Mouse (Mus musculus) heart, adult 2 months (tissue): ENCODE data around the gene Tnfsf8. TPM values are rescaled to one million over a fixed set of nuclear protein-coding genes. Genes with fewer than 3 reads are reported as not detected.

Source experiments
- DNase-seq, 2 experiments: peaks; one replicate each; pipeline ENCODE4 v3.0.0; 2021
- H3K27ac ChIP-seq: fragments of 200-600 bp; 2 replicates; pipeline ENCODE4 v1.8.1; 2022
- H3K27me3 ChIP-seq: fragments of 200-500 bp; 2 replicates; pipeline ENCODE4 v1.6.1; 2012; ENCODE audit warnings: mild to moderate bottlenecking, low read length, inconsistent platforms, mixed read lengths; ENCODE audit not compliant: control insufficient read depth, insufficient read depth
- H3K36me3 ChIP-seq: fragments of 200-500 bp; 2 replicates; pipeline ENCODE4 v1.6.1; 2012; ENCODE audit warnings: low read length, inconsistent platforms; ENCODE audit not compliant: control insufficient read depth, insufficient read depth
- H3K4me1 ChIP-seq: fragments of 200-500 bp; 2 replicates; pipeline ENCODE4 v1.6.1; 2011; ENCODE audit warnings: low read length; ENCODE audit not compliant: control insufficient read depth, insufficient read depth
- H3K4me3 ChIP-seq: fragments of 200-600 bp; 2 replicates; pipeline ENCODE4 v1.8.1; 2022
- H3K79me2 ChIP-seq: fragments of 200-500 bp; replicated peaks from 2 replicates; pipeline ENCODE4 v1.6.1; 2012; ENCODE audit warnings: mild to moderate bottlenecking, inconsistent platforms, low read length, moderate library complexity, mixed read lengths; ENCODE audit not compliant: control insufficient read depth, insufficient read depth
- H3K9ac ChIP-seq: fragments of 200-500 bp; 2 replicates; pipeline ENCODE4 v1.6.1; 2012; ENCODE audit warnings: low read depth, mild to moderate bottlenecking, control low read depth, inconsistent platforms, low read length, mixed read lengths
- CTCF ChIP-seq: fragments of 200-600 bp; IDR thresholded peaks from 2 replicates; pipeline ENCODE4 v1.8.1; 2022; ENCODE audit warnings: antibody characterized with exemption, mild to moderate bottlenecking, moderate library complexity
- EP300 ChIP-seq: fragments of 200-500 bp; IDR thresholded peaks from 2 replicates; pipeline ENCODE4 v1.6.1; 2011; ENCODE audit warnings: low read depth, low read length, control low read depth; ENCODE audit not compliant: insufficient read depth
- POLR2A ChIP-seq: fragments of 200-500 bp; IDR thresholded peaks from 2 replicates; pipeline ENCODE4 v1.6.1; 2011; ENCODE audit warnings: mild to moderate bottlenecking, low read depth, low read length, control low read depth; ENCODE audit not compliant: insufficient read depth
- WGBS: fragments of 180-500 bp; shearing (Covaris S2); methylation state at CpG from one replicate; pipeline ENCODE4 v1.1.7; 2018; 5-methylcytosine and 5-hydroxymethylcytosine counted together
- intact Hi-C: fragments of 180-260 bp; cut with DNase I; formaldehyde crosslinking; loops from one replicate; pipeline ENCODE4 v1.15.1; 2025
- polyA plus RNA-seq: library from polyadenylated mRNA; depleted of rRNA; stranded (reverse); fragments of >200 nt; gene quantifications from 2 replicates; pipeline ENCODE4 v1.2.3, GENCODE M21; 2012
- total RNA-seq, 2 experiments: library from RNA; stranded (reverse); gene quantifications; 2 replicates each; pipeline ENCODE4 v1.2.3; 2021

Gene Tnfsf8
- total and polyA plus RNA-seq, 3 experiments = 0.06 TPM; not detected in 2

GRCm38 (mm10) chr4:63823136-63823535 is 38.0 kb downstream of the Tnfsf8 start:
- H3K4me3 ChIP-seq = no peak overlapping the region
- no peaks in the 10 kb centered on the region for H3K36me3 ChIP-seq
- intact Hi-C loops = no loop called here
- H3K27ac ChIP-seq = no peak overlapping the region
- no peak for DNase-seq
- no peaks in the 10 kb centered on the region for H3K27me3 ChIP-seq
- TF ChIP-seq CTCF = no peak
- TF ChIP-seq POLR2A = no peak
- TF ChIP-seq EP300 = no peak
- no peaks in the 10 kb centered on the region for H3K4me1 ChIP-seq
- no peak overlapping the region for H3K9ac ChIP-seq
- 38% methylated on average over 4 of the region's 4 CpGs for WGBS
- no peaks in the 10 kb centered on the region for H3K79me2 ChIP-seq

DNA sequence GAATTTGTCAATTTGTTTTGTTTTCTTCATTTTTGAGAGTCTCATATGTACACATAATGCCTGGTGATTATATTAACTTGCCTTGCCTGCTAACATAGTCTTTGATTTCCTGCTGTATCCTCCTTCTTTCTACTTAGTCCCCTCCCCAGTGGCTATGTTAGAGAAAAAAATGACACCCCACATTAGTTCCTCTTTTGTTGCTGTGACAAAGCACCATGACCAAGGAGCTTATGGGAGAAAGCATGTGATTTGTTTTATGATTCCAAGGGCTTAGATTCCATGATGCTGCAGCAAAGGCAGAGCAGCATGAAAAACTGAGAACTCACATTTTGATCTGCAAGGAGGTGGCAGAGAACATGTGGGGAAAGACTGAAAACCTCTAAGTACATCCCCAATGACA is 43.6 kb downstream of the Tnfsf8 start:
- intact Hi-C loops = no loop called here
- Histone ChIP-seq H3K79me2 (no peaks in the 10 kb centered on the region), H3K4me3 (no peak overlapping the region), H3K9ac (no peak overlapping the region), H3K27me3 (no peaks in the 10 kb centered on the region), H3K27ac (no peak overlapping the region), H3K4me1 (no peaks in the 10 kb centered on the region), H3K36me3 (no peaks in the 10 kb centered on the region)
- no peak for DNase-seq
- no peak for TF ChIP-seq CTCF
- TF ChIP-seq POLR2A = no peak
- no peak for TF ChIP-seq EP300

GRCm38 (mm10) chr4:63815668-63816067 is 45.5 kb downstream of the Tnfsf8 start:
- Histone ChIP-seq H3K36me3 (no peaks in the 10 kb centered on the region), H3K9ac (no peak overlapping the region), H3K4me3 (no peak overlapping the region), H3K27me3 (no peaks in the 10 kb centered on the region), H3K27ac (no peak overlapping the region), H3K4me1 (no peaks in the 10 kb centered on the region), H3K79me2 (no peaks in the 10 kb centered on the region)
- no peak for DNase-seq
- intact Hi-C loops = no loop called here
- 86% methylated on average over 2 of the region's 2 CpGs for WGBS
- no peak for TF ChIP-seq CTCF
- no peak for TF ChIP-seq EP300
- no peak for TF ChIP-seq POLR2A

DNA sequence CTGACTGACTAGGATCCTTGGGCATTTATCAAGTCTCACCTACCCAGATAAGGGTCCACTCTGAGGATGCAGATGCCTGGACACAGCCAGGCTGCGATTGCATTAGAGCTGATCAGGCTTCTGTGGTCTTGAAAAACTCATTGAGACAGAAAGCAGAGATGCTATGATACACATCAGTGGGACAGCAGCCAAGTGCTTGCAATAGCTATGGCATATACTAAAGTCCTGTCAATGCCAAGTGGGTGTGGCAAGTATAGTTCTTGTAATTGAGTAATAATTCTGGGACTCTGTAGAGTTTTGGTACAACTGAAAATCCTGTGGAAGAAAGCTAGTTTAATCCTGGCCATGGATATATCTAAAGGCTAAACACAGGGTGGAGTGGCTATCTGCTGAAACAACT is 63.1 kb downstream of the Tnfsf8 start:
- no peak overlapping the region for H3K4me3 ChIP-seq
- no peak for DNase-seq
- 44% methylated on average over 1 of the region's 1 CpGs for WGBS
- H3K27me3 ChIP-seq = no peaks in the 10 kb centered on the region
- TF ChIP-seq POLR2A = no peak
- no peak for TF ChIP-seq CTCF
- TF ChIP-seq EP300 = no peak
- intact Hi-C loops = no loop called here
- no peaks in the 10 kb centered on the region for H3K79me2 ChIP-seq
- H3K27ac ChIP-seq = no peak overlapping the region
- no peaks in the 10 kb centered on the region for H3K36me3 ChIP-seq
- no peaks in the 10 kb centered on the region for H3K4me1 ChIP-seq
- no peak overlapping the region for H3K9ac ChIP-seq

GRCm38 (mm10) chr4:63796527-63796926 is 64.6 kb downstream of the Tnfsf8 start:
- H3K4me1 ChIP-seq = no peaks in the 10 kb centered on the region
- H3K36me3 ChIP-seq = no peaks in the 10 kb centered on the region
- H3K27ac ChIP-seq = no peak overlapping the region
- no peak for DNase-seq
- TF ChIP-seq POLR2A (no peak), CTCF (no peak), EP300 (no peak)
- H3K27me3 ChIP-seq = no peaks in the 10 kb centered on the region
- intact Hi-C loops = no loop called here
- no peaks in the 10 kb centered on the region for H3K79me2 ChIP-seq
- H3K9ac ChIP-seq = no peak overlapping the region
- no peak overlapping the region for H3K4me3 ChIP-seq
- WGBS = 74% methylated on average over 1 of the region's 1 CpGs

DNA sequence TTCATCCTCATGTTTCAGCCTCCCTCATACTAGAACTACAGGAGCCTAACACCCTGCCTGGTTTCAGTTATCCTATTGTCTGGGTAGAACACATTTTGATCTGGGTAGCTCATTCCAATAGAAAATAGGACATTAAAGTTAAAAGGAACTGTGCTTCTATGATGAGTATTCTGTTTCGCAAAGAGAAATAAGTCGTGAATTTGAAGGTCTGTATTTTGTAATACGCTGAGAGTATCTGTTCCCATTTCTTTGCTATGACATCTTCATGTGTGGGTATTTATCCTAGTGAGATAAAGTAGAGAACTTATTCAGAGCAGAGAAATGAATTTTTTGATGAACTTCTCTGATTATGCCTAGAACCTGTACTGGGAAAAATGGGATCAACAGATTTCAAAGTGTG is 68.8 kb downstream of the Tnfsf8 start:
- no peak for TF ChIP-seq EP300
- no peak for TF ChIP-seq POLR2A
- no peak for TF ChIP-seq CTCF
- intact Hi-C loops = no loop called here
- no peak for DNase-seq
- no peaks in the 10 kb centered on the region for H3K4me1 ChIP-seq
- 91% methylated on average over 3 of the region's 3 CpGs for WGBS
- H3K36me3 ChIP-seq = no peaks in the 10 kb centered on the region
- H3K9ac ChIP-seq = no peak overlapping the region
- H3K79me2 ChIP-seq = no peaks in the 10 kb centered on the region
- H3K27ac ChIP-seq = no peak overlapping the region
- H3K4me3 ChIP-seq = no peak overlapping the region
- no peaks in the 10 kb centered on the region for H3K27me3 ChIP-seq
